Mouse (Mus musculus) lung, adult 2 months (tissue): Measurements from ENCODE around the gene Poc5.

ENCODE experiments used
- CTCF ChIP-seq: fragments of 200-500 bp; IDR thresholded peaks from 2 replicates; pipeline ENCODE4 v1.5.1; 2011; ENCODE audit warnings: mild to moderate bottlenecking, low read length, control low read depth; ENCODE audit not compliant: insufficient read depth
- POLR2A ChIP-seq: fragments of 200-500 bp; IDR thresholded peaks from 2 replicates; pipeline ENCODE4 v1.6.1; 2011; ENCODE audit warnings: low read depth, mild to moderate bottlenecking, control low read depth, low read length, borderline replicate concordance; ENCODE audit errors: extremely low read depth

GRCm38 (mm10) chr13:96433041-96433440 is 44.9 kb downstream of the Poc5 start:
- no peak for TF ChIP-seq CTCF
- no peak for TF ChIP-seq POLR2A
